Mouse (Mus musculus): ENCODE measurements around the gene Sema5b. TPM values are rescaled to one million over a fixed set of nuclear protein-coding genes. Genes with fewer than 3 reads are reported as not detected.

The Sema5b gene
- total RNA-seq, 2 experiments from 2014 or later: 0.22 to 0.26 TPM

DNA sequence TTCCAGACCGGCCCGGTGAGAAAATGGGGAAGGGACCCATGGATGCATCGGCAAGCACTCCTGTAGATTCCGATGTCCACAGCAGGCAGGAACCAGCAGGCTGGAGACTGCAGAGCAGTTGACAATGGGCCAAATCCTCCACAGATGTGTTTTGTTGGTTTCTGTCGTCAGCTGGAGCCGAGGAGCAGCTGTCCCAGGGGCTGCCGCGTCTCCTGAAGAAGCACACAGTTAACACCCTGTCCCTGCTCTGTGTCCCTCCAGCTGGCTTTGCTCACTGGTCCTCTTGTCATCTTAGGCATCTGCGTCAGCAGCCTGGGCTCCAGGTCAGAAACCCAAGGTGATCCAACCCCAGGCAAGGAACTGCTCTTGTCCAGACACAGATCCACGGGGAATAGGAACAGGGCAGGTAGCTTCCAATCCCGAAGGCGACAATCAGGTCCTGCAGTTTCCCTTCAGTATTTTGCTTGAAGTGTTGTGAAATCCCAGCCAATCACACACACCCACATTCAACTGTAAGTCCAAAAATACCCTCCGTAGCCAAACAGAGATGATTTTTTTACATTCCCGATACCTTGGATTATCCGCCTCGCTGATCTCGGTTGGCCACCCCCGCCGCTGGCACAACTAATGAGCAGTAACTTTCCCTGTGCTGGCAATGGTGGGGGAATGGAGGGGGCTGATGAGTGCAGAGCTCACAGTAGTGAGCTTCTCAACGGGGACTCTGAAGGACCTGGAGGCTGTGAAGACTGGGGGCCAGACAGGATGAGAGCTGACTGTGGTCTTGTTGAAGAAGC is 63.0 kb downstream of the Sema5b start:
- TF ChIP-seq CTCF (IDR thresholded peaks at IDR 0.05): no peak
- H3K27ac ChIP-seq: no peak overlapping the region
- intact Hi-C loops (cut with DNase I): no loop called here
- DNase-seq: peak; percentile 36
- H3K4me3 ChIP-seq: no peak overlapping the region; the same call in 1 of the 2 replicates

- intact Hi-C loops (cut with DNase I): no loop called here
These were observed 66.3 kb downstream of the Sema5b start for GRCm38 (mm10) chr16:35607250-35607649.

GRCm38 (mm10) chr16:35608244-35608643 is 67.3 kb downstream of the Sema5b start:
- no peak overlapping the region for H3K4me3 ChIP-seq
- no peak for DNase-seq
- no peak for TF ChIP-seq CTCF (IDR thresholded peaks at IDR 0.05)
- no peak overlapping the region for H3K27ac ChIP-seq
- intact Hi-C loops (cut with DNase I): no loop called here

More at GRCm38 (mm10) chr16:35607250-35607649, 66.3 kb downstream of the Sema5b start:
- no peak overlapping the region for H3K27ac ChIP-seq
- no peak for DNase-seq
- TF ChIP-seq CTCF (IDR thresholded peaks at IDR 0.05): no peak
- H3K4me3 ChIP-seq: no peak overlapping the region

DNA sequence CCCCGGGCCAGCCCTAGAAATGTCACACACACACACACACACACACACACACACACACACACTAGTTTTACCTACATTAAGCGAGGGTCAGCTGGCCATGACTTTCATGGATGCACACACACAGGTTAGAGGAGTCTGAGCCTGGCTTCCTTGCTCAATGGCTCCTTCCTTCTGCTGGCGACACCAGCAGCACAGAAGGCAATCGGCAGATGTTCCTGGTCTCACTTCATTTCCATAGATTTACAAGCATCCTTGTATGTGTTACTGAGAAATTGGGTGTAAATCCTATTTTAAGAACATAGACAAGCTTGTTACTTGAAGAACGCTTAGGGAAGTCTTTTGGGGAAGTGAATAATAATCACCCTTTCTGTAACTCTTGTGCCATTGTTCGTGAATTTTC is 68.6 kb downstream of the Sema5b start:
- TF ChIP-seq CTCF (IDR thresholded peaks at IDR 0.05): no peak
- intact Hi-C loops (cut with DNase I): no loop called here
- Histone ChIP-seq H3K27ac (no peak overlapping the region), H3K4me3 (no peak overlapping the region)
- no peak for DNase-seq

- Histone ChIP-seq H3K4me3 (no peak overlapping the region; the same call in 1 of the 2 replicates), H3K27ac (no peak overlapping the region)
- no peak for TF ChIP-seq CTCF (IDR thresholded peaks at IDR 0.05)
- DNase-seq: peak; percentile 30
- intact Hi-C loops (cut with DNase I): loop anchor here (2.0 kb wide), 1 partner anchor 33 kb away; no protein-coding TSS in a partner anchor
These were observed 73.2 kb downstream of the Sema5b start for GRCm38 (mm10) chr16:35613851-35614804.

DNA sequence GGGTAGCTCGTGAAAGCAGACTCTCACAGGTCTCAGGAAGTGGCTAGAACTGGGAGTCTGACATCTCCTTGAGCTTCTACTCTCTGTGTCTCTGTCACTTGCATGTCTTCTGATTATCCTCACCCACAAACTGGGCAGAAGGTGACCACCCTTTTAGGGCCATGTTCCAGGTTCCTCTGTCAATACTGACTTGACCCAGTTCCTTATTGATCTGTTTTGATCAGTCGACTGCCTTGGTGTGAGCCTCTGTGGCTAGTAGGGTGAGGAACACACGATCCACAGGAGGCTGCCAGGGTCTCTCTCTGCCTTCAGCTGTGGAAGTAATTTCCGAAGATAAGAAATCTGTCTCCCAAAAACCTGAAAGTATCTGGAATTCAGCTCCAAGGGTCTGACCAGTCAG is 76.8 kb downstream of the Sema5b start:
- no peak for TF ChIP-seq CTCF (IDR thresholded peaks at IDR 0.05)
- DNase-seq: no peak
- Histone ChIP-seq H3K27ac (no peak overlapping the region), H3K4me3 (no peak overlapping the region)
- intact Hi-C loops (cut with DNase I): no loop called here

- no peak for TF ChIP-seq CTCF (IDR thresholded peaks at IDR 0.05)
- Histone ChIP-seq H3K27ac (no peak overlapping the region), H3K4me3 (no peak overlapping the region)
- no peak for DNase-seq
- intact Hi-C loops (cut with DNase I): no loop called here
These were observed 82.1 kb downstream of the Sema5b start for GRCm38 (mm10) chr16:35623026-35623425.

GRCm38 (mm10) chr16:35623986-35624385 is 83.0 kb downstream of the Sema5b start:
- TF ChIP-seq CTCF (IDR thresholded peaks at IDR 0.05): no peak
- H3K27ac ChIP-seq: no peak overlapping the region
- no peak overlapping the region for H3K4me3 ChIP-seq
- intact Hi-C loops (cut with DNase I): no loop called here
- DNase-seq: no peak

DNA sequence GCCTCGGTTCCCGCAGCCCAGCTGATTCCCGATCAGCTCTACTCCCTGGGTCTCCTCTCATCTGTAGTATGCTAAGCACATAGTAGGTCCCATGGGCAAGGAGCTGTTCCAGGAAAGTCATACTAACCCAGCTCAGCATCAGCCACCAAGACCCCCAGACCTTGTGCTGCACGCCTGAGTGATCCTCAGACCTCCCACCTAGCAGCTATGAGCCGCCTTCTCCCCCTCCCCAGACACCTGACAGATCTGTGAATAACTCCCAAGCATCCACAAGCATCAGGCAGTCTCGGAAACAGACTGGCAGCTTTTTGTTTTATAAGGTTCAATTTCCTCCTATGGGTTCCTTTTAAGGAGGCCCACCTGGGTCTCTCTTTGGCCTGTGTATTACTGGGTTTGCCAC is 83.9 kb downstream of the Sema5b start:
- intact Hi-C loops (cut with DNase I): loop anchor here (5.0 kb wide), 2 partner anchors 203 to 308 kb away; no protein-coding TSS in a partner anchor
- Histone ChIP-seq H3K27ac (no peak overlapping the region), H3K4me3 (no peak overlapping the region)
- TF ChIP-seq CTCF (IDR thresholded peaks at IDR 0.05): no peak
- no peak for DNase-seq

DNA sequence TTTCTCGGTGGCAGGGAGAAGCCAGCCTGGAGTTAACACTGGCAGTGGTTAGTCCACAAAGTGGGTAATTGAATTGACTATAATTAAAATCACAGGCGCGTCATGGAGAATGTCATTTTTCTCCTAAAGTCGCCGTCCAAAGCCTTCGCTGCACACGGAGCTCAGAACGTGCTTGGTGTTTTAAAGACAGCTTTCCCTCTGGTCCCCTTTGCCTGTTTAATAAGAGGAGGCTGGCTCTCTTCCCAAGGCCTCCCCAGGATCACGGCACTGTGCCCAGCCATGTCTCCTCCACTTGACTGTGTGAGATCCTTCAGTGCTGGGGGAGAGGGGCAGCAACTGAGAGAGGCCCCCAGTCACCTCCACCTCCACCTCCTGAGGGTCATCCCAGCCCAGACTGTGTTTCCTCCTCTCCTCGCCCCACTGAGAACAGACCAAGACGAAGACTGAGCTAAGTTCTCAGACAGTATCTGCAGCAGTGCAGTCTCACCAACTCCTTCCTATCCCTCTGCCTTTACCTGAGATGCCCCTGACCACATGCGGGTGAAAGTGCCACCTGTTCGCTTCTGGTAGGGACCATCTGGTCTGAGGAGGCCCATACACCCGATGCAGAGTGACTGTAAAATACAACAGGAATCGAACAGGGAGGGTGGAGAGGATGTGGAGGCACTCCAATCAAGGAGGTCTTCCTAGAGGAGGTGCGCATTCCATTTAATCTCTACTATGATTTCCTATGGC is 84.5 kb downstream of the Sema5b start:
- Histone ChIP-seq H3K4me3 (no peak overlapping the region), H3K27ac (no peak overlapping the region)
- intact Hi-C loops (cut with DNase I): loop anchor here (5.0 kb wide), 2 partner anchors 203 to 308 kb away; no protein-coding TSS in a partner anchor
- TF ChIP-seq CTCF (IDR thresholded peaks at IDR 0.05): no peak
- no peak for DNase-seq

GRCm38 (mm10) chr16:35627992-35628607 is 87.2 kb downstream of the Sema5b start:
- Histone ChIP-seq H3K4me3 (no peak overlapping the region), H3K27ac (no peak overlapping the region)
- intact Hi-C loops (cut with DNase I): loop anchor here (1.0 to 5.0 kb wide), 3 partner anchors 88 to 311 kb away; no protein-coding TSS in a partner anchor
- peak; percentile 98 for TF ChIP-seq CTCF (IDR thresholded peaks at IDR 0.05)
- DNase-seq: peak; percentile 88

Measured in gastrocnemius, adult 2 months (tissue).